Mouse (Mus musculus) limb, embryonic 11.5 days (tissue): ENCODE results near the gene Tshz3. TPM values are rescaled to one million over a fixed set of nuclear protein-coding genes. Genes with fewer than 3 reads are reported as not detected.
A peak's percentile ranks its signal among the peaks of the same experiment; 100 is the strongest.

ENCODE experiments used
- ATAC-seq: fragments of 200-750 bp; cut with Nextera tagmentation; 2 replicates; pipeline ENCODE4 v1.8.0; 2017; ENCODE audit warnings: low read depth; ENCODE audit not compliant: insufficient number of reproducible peaks, low FRiP score, low TSS enrichment
- DNase-seq: peaks from one replicate; pipeline ENCODE4 v3.0.0-alpha.2; 2015; ENCODE audit warnings: low spot score
- H3K27ac ChIP-seq: fragments of 300-500 bp; sonication (generic); replicated peaks from 2 replicates; pipeline ENCODE4 v1.5.1; 2014; ENCODE audit warnings: low read depth, mild to moderate bottlenecking, low read length
- H3K27me3 ChIP-seq: fragments of 300-500 bp; sonication (generic); 2 replicates; pipeline ENCODE4 v1.6.1; 2014; ENCODE audit warnings: mild to moderate bottlenecking, low read length, mixed read lengths; ENCODE audit not compliant: control insufficient read depth, insufficient read depth
- H3K36me3 ChIP-seq: fragments of 300-500 bp; sonication (generic); 2 replicates; pipeline ENCODE4 v1.6.1; 2014; ENCODE audit warnings: mild to moderate bottlenecking, low read length, moderate library complexity, mixed read lengths; ENCODE audit not compliant: control insufficient read depth, insufficient read depth
- H3K4me1 ChIP-seq: fragments of 300-500 bp; sonication (generic); 2 replicates; pipeline ENCODE4 v1.6.1; 2014; ENCODE audit warnings: low read length, mixed read lengths; ENCODE audit not compliant: control insufficient read depth, insufficient read depth
- H3K4me2 ChIP-seq: fragments of 300-500 bp; sonication (generic); 2 replicates; pipeline ENCODE4 v1.6.1; 2014; ENCODE audit warnings: low read depth, mild to moderate bottlenecking, moderate library complexity; ENCODE audit not compliant: severe bottlenecking
- H3K4me3 ChIP-seq: fragments of 300-500 bp; sonication (generic); 2 replicates; pipeline ENCODE4 v1.5.1; 2014; ENCODE audit warnings: low read depth, low read length
- H3K9ac ChIP-seq: fragments of 300-500 bp; sonication (generic); 2 replicates; pipeline ENCODE4 v1.6.1; 2014; ENCODE audit warnings: mild to moderate bottlenecking, low read length
- H3K9me3 ChIP-seq: fragments of 300-500 bp; sonication (generic); 2 replicates; pipeline ENCODE4 v1.6.1; 2016; ENCODE audit warnings: low read length; ENCODE audit not compliant: control insufficient read depth
- WGBS: fragments of 180-500 bp; shearing (Covaris S2); extraction: QIAGEN DNeasy Blood & Tissue Kit; methylation state at CpG from one replicate; pipeline ENCODE4 v1.1.7; 2014; 5-methylcytosine and 5-hydroxymethylcytosine counted together
- polyA plus RNA-seq: library from polyadenylated mRNA; unstranded; fragments of >200 nt; fragmentation: Nextera tagmentation; extraction: Ambion mirVana; gene quantifications from 2 replicates; pipeline ENCODE4 v1.2.1, GENCODE M21; 2014

Gene Tshz3
- polyA plus RNA-seq, 1 experiment from 2014 or later: 10.9 TPM

- no peak for DNase-seq
- Histone ChIP-seq H3K9ac (no peak overlapping the region), H3K9me3 (no peaks in the 10 kb centered on the region), H3K27ac (no peak overlapping the region), H3K4me1 (peaks cover 9% of the 10 kb centered on the region), H3K36me3 (no peaks in the 10 kb centered on the region), H3K4me3 (no peak overlapping the region), H3K4me2 (no peak overlapping the region), H3K27me3 (peaks cover 59% of the 10 kb centered on the region)
- WGBS: 28% methylated on average over 3 of the region's 3 CpGs
- no peak for ATAC-seq
Measured at GRCm38 (mm10) chr7:36693081-36693480, 4.8 kb upstream of the Tshz3 start.

DNA sequence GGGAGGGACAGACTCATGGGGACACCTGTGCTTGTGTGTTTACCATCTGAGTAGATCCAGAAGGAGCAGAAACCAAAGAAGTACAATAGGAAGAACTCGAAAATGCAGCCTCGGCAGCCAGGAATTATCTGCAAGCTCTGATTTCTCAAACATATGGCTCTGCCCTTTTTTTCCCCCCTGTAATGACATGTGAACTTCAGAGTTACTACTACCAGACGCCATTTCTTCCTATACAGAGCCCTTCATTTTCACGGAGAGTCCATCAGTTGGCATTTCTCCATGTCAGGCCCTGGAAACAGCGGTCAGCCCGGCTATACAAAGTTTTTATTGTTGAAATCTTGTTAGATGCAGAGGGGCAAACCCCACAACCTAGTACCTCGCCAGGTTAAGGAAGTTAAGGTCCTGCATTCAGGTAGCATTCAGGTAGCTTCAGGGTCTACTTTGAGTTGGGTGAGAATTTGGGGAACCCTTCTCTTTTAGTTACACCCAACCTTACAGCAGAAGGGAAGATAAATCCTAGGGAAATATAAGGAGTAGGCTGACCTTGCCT, 3.2 kb upstream of the Tshz3 start:
- peaks cover 13% of the 10 kb centered on the region for H3K4me1 ChIP-seq
- peaks cover 53% of the 10 kb centered on the region for H3K27me3 ChIP-seq
- H3K27ac ChIP-seq: no peak overlapping the region
- DNase-seq (peak; percentile 38), ATAC-seq (no peak)
- peak overlapping the region; percentile 98 for H3K4me2 ChIP-seq
- peak overlapping the region; percentile 74; the same call in 1 of the 2 replicates for H3K4me3 ChIP-seq
- H3K9ac ChIP-seq: no peak overlapping the region
- H3K36me3 ChIP-seq: no peaks in the 10 kb centered on the region
- WGBS: 7% methylated on average over 7 of the region's 7 CpGs
- H3K9me3 ChIP-seq: no peaks in the 10 kb centered on the region

GRCm38 (mm10) chr7:36695276-36695675, 2.6 kb upstream of the Tshz3 start:
- WGBS: under 1% methylated on average over 25 of the region's 25 CpGs
- peaks cover 47% of the 10 kb centered on the region for H3K27me3 ChIP-seq
- no peaks in the 10 kb centered on the region for H3K36me3 ChIP-seq
- H3K4me2 ChIP-seq: peak overlapping the region; percentile 98
- H3K9me3 ChIP-seq: no peaks in the 10 kb centered on the region
- ATAC-seq: no peak
- H3K4me1 ChIP-seq: peaks cover 13% of the 10 kb centered on the region
- peak overlapping the region; percentile 74 for H3K4me3 ChIP-seq
- peak overlapping the region; percentile 58 for H3K9ac ChIP-seq
- H3K27ac ChIP-seq: no peak overlapping the region
- peak; percentile 56 for DNase-seq

DNA sequence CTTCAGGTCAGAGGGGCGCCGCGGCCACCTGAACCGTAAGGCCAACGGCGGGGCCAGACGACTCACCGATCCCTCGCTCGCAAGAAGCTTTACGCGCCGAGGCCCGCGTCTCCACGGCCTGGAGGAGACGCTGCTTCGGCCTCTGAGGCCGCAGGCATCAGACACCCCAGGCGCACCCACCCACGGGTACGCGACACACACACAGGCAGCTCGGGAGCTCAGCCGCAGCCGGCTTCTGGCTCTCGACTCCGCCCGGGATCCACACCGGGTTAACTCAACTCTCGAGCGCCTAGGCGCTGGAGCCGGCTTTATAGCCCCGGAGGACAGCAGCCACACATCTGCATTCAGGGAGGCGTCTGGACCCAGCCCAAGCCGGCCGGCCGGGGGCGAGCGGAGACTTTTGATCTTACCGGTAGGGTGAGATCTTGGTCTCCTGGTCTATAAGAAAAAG, 2.1 kb upstream of the Tshz3 start:
- H3K27me3 ChIP-seq: peaks cover 42% of the 10 kb centered on the region
- peaks cover 9% of the 10 kb centered on the region for H3K4me1 ChIP-seq
- peak overlapping the region; percentile 58 for H3K9ac ChIP-seq
- H3K9me3 ChIP-seq: no peaks in the 10 kb centered on the region
- H3K4me2 ChIP-seq: peak overlapping the region; percentile 98
- peak overlapping the region; percentile 74 for H3K4me3 ChIP-seq
- peak; percentile 77 for DNase-seq
- under 1% methylated on average over 42 of the region's 42 CpGs for WGBS
- no peak for ATAC-seq
- H3K27ac ChIP-seq: no peak overlapping the region; the same call in 1 of the 2 replicates
- H3K36me3 ChIP-seq: no peaks in the 10 kb centered on the region

- H3K36me3 ChIP-seq: no peaks in the 10 kb centered on the region
- H3K9me3 ChIP-seq: no peaks in the 10 kb centered on the region
- peak; percentile 85 for DNase-seq
- H3K9ac ChIP-seq: peak overlapping the region; percentile 69
- peaks cover 8% of the 10 kb centered on the region for H3K4me1 ChIP-seq
- H3K4me3 ChIP-seq: peak overlapping the region; percentile 74
- peaks cover 34% of the 10 kb centered on the region for H3K27me3 ChIP-seq
- H3K4me2 ChIP-seq: peak overlapping the region; percentile 98
- peak overlapping the region; percentile 67; the same call in 1 of the 2 replicates for H3K27ac ChIP-seq
- ATAC-seq: peak; percentile 38
- WGBS: under 1% methylated on average over 61 of the region's 62 CpGs
Measured at GRCm38 (mm10) chr7:36696406-36697117, 1.4 kb upstream of the Tshz3 start.

- Histone ChIP-seq H3K9ac (peak overlapping the region; percentile 69), H3K27ac (peak overlapping the region; percentile 70; the same call in 1 of the 2 replicates), H3K27me3 (peaks cover 30% of the 10 kb centered on the region), H3K4me1 (peaks cover 8% of the 10 kb centered on the region), H3K9me3 (no peaks in the 10 kb centered on the region), H3K4me3 (peak overlapping the region; percentile 74), H3K4me2 (peak overlapping the region; percentile 98), H3K36me3 (no peaks in the 10 kb centered on the region)
- ATAC-seq (peak; percentile 82), DNase-seq (peak; percentile 85)
- WGBS: 0% methylated on average over 34 of the region's 62 CpGs
Measured at GRCm38 (mm10) chr7:36697118-36697855, 631 bp upstream of the Tshz3 start.

GRCm38 (mm10) chr7:36698589-36698946, 650 bp downstream of the Tshz3 start:
- 0% methylated on average over 16 of the region's 16 CpGs for WGBS
- peak overlapping the region; percentile 98 for H3K4me2 ChIP-seq
- H3K9ac ChIP-seq: peak overlapping the region; percentile 79
- peaks cover 18% of the 10 kb centered on the region for H3K27me3 ChIP-seq
- DNase-seq: no peak
- ATAC-seq: no peak
- H3K36me3 ChIP-seq: no peaks in the 10 kb centered on the region
- H3K4me3 ChIP-seq: peak overlapping the region; percentile 74
- peaks cover 8% of the 10 kb centered on the region for H3K4me1 ChIP-seq
- no peak overlapping the region; the same call in 1 of the 2 replicates for H3K27ac ChIP-seq
- no peaks in the 10 kb centered on the region for H3K9me3 ChIP-seq
